Mouse (Mus musculus) limb, embryonic 11.5 days (tissue): Measurements from ENCODE around the gene Tas2r102. TPM values are rescaled to one million over a fixed set of nuclear protein-coding genes. Genes with fewer than 3 reads are reported as not detected.

Source experiments
- polyA plus RNA-seq: library from polyadenylated mRNA; unstranded; fragments of >200 nt; fragmentation: Nextera tagmentation; extraction: Ambion mirVana; gene quantifications from 2 replicates; pipeline ENCODE4 v1.2.1, GENCODE M21; 2014

Gene Tas2r102
- polyA plus RNA-seq, 1 experiment from 2014 or later: not detected

Other genes with a start within 250 kb of the Tas2r102 start
- not detected in 2 replicates for gene Prh1, start 192.3 kb upstream of the Tas2r102 start, polyA plus RNA-seq
- not detected in 2 replicates for gene Prp2, start 166.2 kb upstream of the Tas2r102 start, polyA plus RNA-seq
- not detected in 2 replicates for gene A630073D07Rik, start 110.6 kb upstream of the Tas2r102 start, polyA plus RNA-seq
- gene Tas2r120, start 105.2 kb upstream of the Tas2r102 start, polyA plus RNA-seq: not detected in 2 replicates
- gene Tas2r121, start 61.1 kb upstream of the Tas2r102 start, polyA plus RNA-seq: not detected in 2 replicates
- not detected in 2 replicates for gene Tas2r122, start 50.2 kb upstream of the Tas2r102 start, polyA plus RNA-seq
- not detected in 2 replicates for gene Tas2r115, start 24.1 kb upstream of the Tas2r102 start, polyA plus RNA-seq
- not detected in 2 replicates for gene Tas2r124, start 7.4 kb upstream of the Tas2r102 start, polyA plus RNA-seq
- not detected in 2 replicates for gene Tas2r136, start 16.0 kb downstream of the Tas2r102 start, polyA plus RNA-seq
- gene Tas2r117, start 40.7 kb downstream of the Tas2r102 start, polyA plus RNA-seq: not detected in 2 replicates
- gene Tas2r123, start 85.0 kb downstream of the Tas2r102 start, polyA plus RNA-seq: not detected in 2 replicates
- gene Tas2r116, start 93.3 kb downstream of the Tas2r102 start, polyA plus RNA-seq: not detected in 2 replicates
- not detected in 2 replicates for gene Tas2r110, start 105.9 kb downstream of the Tas2r102 start, polyA plus RNA-seq
- gene Tas2r113, start 130.9 kb downstream of the Tas2r102 start, polyA plus RNA-seq: not detected in 2 replicates
- not detected in 2 replicates for gene Tas2r125, start 147.5 kb downstream of the Tas2r102 start, polyA plus RNA-seq
- gene Tas2r129, start 189.0 kb downstream of the Tas2r102 start, polyA plus RNA-seq: not detected in 2 replicates
- not detected in 2 replicates for gene Tas2r131, start 195.8 kb downstream of the Tas2r102 start, polyA plus RNA-seq
- gene Tas2r109, start 218.8 kb downstream of the Tas2r102 start, polyA plus RNA-seq: not detected in 2 replicates